Mouse (Mus musculus) forebrain, embryonic 12.5 days (tissue): ENCODE data around the gene Spink4. TPM values are rescaled to one million over a fixed set of nuclear protein-coding genes. Genes with fewer than 3 reads are reported as not detected.

Experiments used
- ATAC-seq: fragments of 200-750 bp; cut with Nextera tagmentation; 2 replicates; pipeline ENCODE4 v1.8.0; 2017; ENCODE audit warnings: moderate TSS enrichment; ENCODE audit not compliant: low FRiP score
- H3K27ac ChIP-seq: fragments of 300-500 bp; sonication (generic); 2 replicates; pipeline ENCODE4 v1.5.1; 2016; ENCODE audit warnings: mild to moderate bottlenecking
- H3K27me3 ChIP-seq: fragments of 300-500 bp; sonication (generic); 2 replicates; pipeline ENCODE4 v1.6.1; 2016; ENCODE audit warnings: mild to moderate bottlenecking
- H3K36me3 ChIP-seq: fragments of 300-500 bp; sonication (generic); replicated peaks from 2 replicates; pipeline ENCODE4 v1.6.1; 2016; ENCODE audit warnings: mild to moderate bottlenecking
- H3K4me1 ChIP-seq: fragments of 300-500 bp; sonication (generic); 2 replicates; pipeline ENCODE4 v1.6.1; 2016
- H3K4me2 ChIP-seq: fragments of 300-500 bp; sonication (generic); 2 replicates; pipeline ENCODE4 v1.6.1; 2016; ENCODE audit warnings: mild to moderate bottlenecking, moderate library complexity
- H3K4me3 ChIP-seq: fragments of 300-500 bp; sonication (generic); replicated peaks from 2 replicates; pipeline ENCODE4 v1.5.1; 2016; ENCODE audit warnings: mild to moderate bottlenecking
- H3K9ac ChIP-seq: fragments of 300-500 bp; sonication (generic); 2 replicates; pipeline ENCODE4 v1.6.1; 2016; ENCODE audit warnings: mild to moderate bottlenecking
- H3K9me3 ChIP-seq: fragments of 300-500 bp; sonication (generic); 2 replicates; pipeline ENCODE4 v1.6.1; 2016
- WGBS: fragments of 180-500 bp; shearing (Covaris S2); methylation state at CpG from one replicate; pipeline ENCODE4 v1.1.7; 2016; 5-methylcytosine and 5-hydroxymethylcytosine counted together
- polyA plus RNA-seq: library from polyadenylated mRNA; unstranded; fragments of >200 nt; fragmentation: Nextera tagmentation; extraction: Ambion mirVana; gene quantifications from 2 replicates; pipeline ENCODE4 v1.2.1, GENCODE M21; 2016

Gene Spink4
- not detected in 2 replicates for polyA plus RNA-seq

- ATAC-seq = no peak
- Histone ChIP-seq H3K9me3 (no peaks in the 10 kb centered on the region; the same call in 1 of the 2 replicates), H3K9ac (no peak within 1 kb of the TSS), H3K27ac (no peak within 1 kb of the TSS), H3K4me2 (no peak within 1 kb of the TSS), H3K27me3 (no peaks in the 10 kb centered on the region), H3K4me1 (no peaks in the 10 kb centered on the region), H3K4me3 (no peak within 1 kb of the TSS), H3K36me3 (no peaks in the 10 kb centered on the region)
- 85% methylated on average over 3 of the region's 3 CpGs for WGBS
Observed at GRCm38 (mm10) chr4:40919785-40920184, at the start of gene Spink4. TSS of gene Spink4 (plus strand) at chr4:40920052.

- H3K4me1 ChIP-seq = peaks cover 4% of the 10 kb centered on the region; the same call in 1 of the 2 replicates
- H3K27me3 ChIP-seq = no peaks in the 10 kb centered on the region
- no peak overlapping the region for H3K9ac ChIP-seq
- H3K4me3 ChIP-seq = no peak overlapping the region
- no peak overlapping the region for H3K27ac ChIP-seq
- H3K36me3 ChIP-seq = no peaks in the 10 kb centered on the region
- ATAC-seq = no peak
- 95% methylated on average over 4 of the region's 4 CpGs for WGBS
- no peaks in the 10 kb centered on the region for H3K9me3 ChIP-seq
- no peak overlapping the region for H3K4me2 ChIP-seq
Observed at GRCm38 (mm10) chr4:40870206-40870605, 49.6 kb upstream of the Spink4 start.

- Histone ChIP-seq H3K4me3 (no peak overlapping the region), H3K27me3 (no peaks in the 10 kb centered on the region), H3K9me3 (no peaks in the 10 kb centered on the region), H3K36me3 (no peaks in the 10 kb centered on the region), H3K27ac (no peak overlapping the region), H3K4me2 (no peak overlapping the region), H3K4me1 (peaks cover 8% of the 10 kb centered on the region), H3K9ac (no peak overlapping the region)
- WGBS = 87% methylated on average over 3 of the region's 3 CpGs
- ATAC-seq = no peak
Observed at GRCm38 (mm10) chr4:40872129-40872528, 47.7 kb upstream of the Spink4 start.

GRCm38 (mm10) chr4:40873320-40873719 is 46.5 kb upstream of the Spink4 start:
- no peaks in the 10 kb centered on the region for H3K36me3 ChIP-seq
- no peak overlapping the region for H3K4me2 ChIP-seq
- no peak for ATAC-seq
- H3K9me3 ChIP-seq = no peaks in the 10 kb centered on the region
- H3K4me3 ChIP-seq = no peak overlapping the region
- no peak overlapping the region for H3K9ac ChIP-seq
- H3K27ac ChIP-seq = no peak overlapping the region
- no peaks in the 10 kb centered on the region for H3K27me3 ChIP-seq
- peaks cover 11% of the 10 kb centered on the region for H3K4me1 ChIP-seq
- WGBS = 85% methylated on average over 2 of the region's 2 CpGs

- no peaks in the 10 kb centered on the region for H3K27me3 ChIP-seq
Observed at GRCm38 (mm10) chr4:40874151-40874600, 45.7 kb upstream of the Spink4 start.

GRCm38 (mm10) chr4:40874794-40875552 is 44.9 kb upstream of the Spink4 start:
- H3K27me3 ChIP-seq = no peaks in the 10 kb centered on the region
- no peak overlapping the region for H3K27ac ChIP-seq
- no peaks in the 10 kb centered on the region for H3K9me3 ChIP-seq
- WGBS = 80% methylated on average over 5 of the region's 5 CpGs
- no peak overlapping the region for H3K4me2 ChIP-seq
- H3K9ac ChIP-seq = no peak overlapping the region
- H3K36me3 ChIP-seq = no peaks in the 10 kb centered on the region
- ATAC-seq = no peak
- no peak overlapping the region for H3K4me3 ChIP-seq
- peaks cover 11% of the 10 kb centered on the region for H3K4me1 ChIP-seq

More at GRCm38 (mm10) chr4:40874151-40874600, 45.7 kb upstream of the Spink4 start:
- Histone ChIP-seq H3K9ac (no peak overlapping the region), H3K4me1 (peaks cover 11% of the 10 kb centered on the region), H3K4me3 (no peak overlapping the region), H3K9me3 (no peaks in the 10 kb centered on the region), H3K36me3 (no peaks in the 10 kb centered on the region), H3K27ac (no peak overlapping the region), H3K4me2 (no peak overlapping the region)
- ATAC-seq = no peak
- WGBS = 63% methylated on average over 6 of the region's 6 CpGs

GRCm38 (mm10) chr4:40875842-40876241 is 44.0 kb upstream of the Spink4 start:
- no peak overlapping the region for H3K4me3 ChIP-seq
- no peaks in the 10 kb centered on the region for H3K9me3 ChIP-seq
- H3K27ac ChIP-seq = no peak overlapping the region
- 93% methylated on average over 20 of the region's 20 CpGs for WGBS
- peaks cover 11% of the 10 kb centered on the region for H3K4me1 ChIP-seq
- no peaks in the 10 kb centered on the region for H3K36me3 ChIP-seq
- H3K9ac ChIP-seq = no peak overlapping the region
- ATAC-seq = peak; percentile 23; the same call in 1 of the 2 replicates
- H3K27me3 ChIP-seq = no peaks in the 10 kb centered on the region
- H3K4me2 ChIP-seq = no peak overlapping the region

- no peak overlapping the region for H3K4me3 ChIP-seq
- WGBS = 50% methylated on average over 12 of the region's 12 CpGs
- ATAC-seq = no peak
- no peaks in the 10 kb centered on the region for H3K36me3 ChIP-seq
- no peak overlapping the region for H3K9ac ChIP-seq
- no peaks in the 10 kb centered on the region for H3K9me3 ChIP-seq
- no peak overlapping the region for H3K27ac ChIP-seq
- peaks cover 11% of the 10 kb centered on the region for H3K4me1 ChIP-seq
- H3K4me2 ChIP-seq = no peak overlapping the region
- H3K27me3 ChIP-seq = no peaks in the 10 kb centered on the region
Observed at GRCm38 (mm10) chr4:40876814-40877371, 43.0 kb upstream of the Spink4 start.

GRCm38 (mm10) chr4:40877528-40877927 is 42.3 kb upstream of the Spink4 start:
- H3K4me2 ChIP-seq = no peak overlapping the region
- no peaks in the 10 kb centered on the region for H3K9me3 ChIP-seq
- no peak for ATAC-seq
- no peaks in the 10 kb centered on the region for H3K27me3 ChIP-seq
- no peak overlapping the region for H3K27ac ChIP-seq
- H3K4me3 ChIP-seq = no peak overlapping the region
- 87% methylated on average over 5 of the region's 5 CpGs for WGBS
- peaks cover 11% of the 10 kb centered on the region for H3K4me1 ChIP-seq
- no peaks in the 10 kb centered on the region for H3K36me3 ChIP-seq
- H3K9ac ChIP-seq = no peak overlapping the region

- ATAC-seq = no peak
- H3K9me3 ChIP-seq = no peaks in the 10 kb centered on the region
- H3K27me3 ChIP-seq = no peaks in the 10 kb centered on the region
- H3K4me3 ChIP-seq = no peak overlapping the region
- WGBS = 87% methylated on average over 10 of the region's 10 CpGs
- no peak overlapping the region for H3K27ac ChIP-seq
- no peaks in the 10 kb centered on the region for H3K36me3 ChIP-seq
- H3K9ac ChIP-seq = no peak overlapping the region
- H3K4me2 ChIP-seq = no peak overlapping the region
- no peaks in the 10 kb centered on the region for H3K4me1 ChIP-seq
Observed at GRCm38 (mm10) chr4:40883200-40883599, 36.7 kb upstream of the Spink4 start.

- Histone ChIP-seq H3K4me3 (no peak overlapping the region), H3K27ac (no peak overlapping the region), H3K9ac (no peak overlapping the region), H3K36me3 (no peaks in the 10 kb centered on the region), H3K4me1 (no peaks in the 10 kb centered on the region), H3K4me2 (no peak overlapping the region), H3K9me3 (no peaks in the 10 kb centered on the region), H3K27me3 (no peaks in the 10 kb centered on the region)
- 90% methylated on average over 12 of the region's 12 CpGs for WGBS
- ATAC-seq = no peak
Observed at GRCm38 (mm10) chr4:40884282-40885165, 35.3 kb upstream of the Spink4 start.

- Histone ChIP-seq H3K9me3 (no peaks in the 10 kb centered on the region), H3K4me1 (no peaks in the 10 kb centered on the region), H3K9ac (no peak overlapping the region), H3K27me3 (no peaks in the 10 kb centered on the region), H3K4me3 (no peak overlapping the region), H3K27ac (no peak overlapping the region), H3K36me3 (no peaks in the 10 kb centered on the region), H3K4me2 (no peak overlapping the region)
- no peak for ATAC-seq
- WGBS = 92% methylated on average over 2 of the region's 2 CpGs
Observed at GRCm38 (mm10) chr4:40885166-40885525, 34.7 kb upstream of the Spink4 start.
